ENCODE assay signal across 10 mouse cellular contexts in the genomic region with DNA sequence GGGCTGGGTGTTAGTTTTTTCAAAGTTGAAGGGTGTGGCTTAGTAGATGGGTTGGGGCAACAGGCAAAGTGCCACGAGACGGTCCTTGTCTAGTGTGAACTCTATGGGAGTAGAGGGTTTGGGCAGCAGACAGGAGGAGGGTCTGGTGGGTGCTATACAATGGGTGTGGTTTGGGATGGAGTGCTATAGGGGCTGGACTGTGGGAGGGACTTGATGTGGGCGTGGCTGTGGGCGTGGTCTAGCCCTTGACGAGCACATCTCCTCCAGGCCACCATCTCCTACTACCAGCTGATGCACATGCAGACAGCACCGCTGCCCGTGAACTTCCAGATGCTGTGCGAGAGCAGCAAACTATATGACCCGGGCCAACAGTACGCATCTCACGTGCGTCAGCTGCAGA. TPM values are rescaled to one million over a fixed set of nuclear protein-coding genes. Genes with fewer than 3 reads are reported as not detected.
DNase-seq lines count a peak whose midpoint lies in the region; ATAC-seq and TF ChIP-seq lines count a peak whose summit lies in the region.
"Had no signal": no experiment of that assay in that cellular context is flagged by ENCODE, and none has a peak within 500 bp of the region (broad histone marks: within the 10 kb centered on the region; RNA-seq: fewer than 3 reads in every experiment).

No protein-coding gene starts in this region.

- H3K27me3 ChIP-seq in midbrain, embryonic 11.5 days (ENCODE audit: control insufficient read depth, insufficient read depth, low read length): no peaks in the 10 kb centered on the region
- peaks cover 3% of the 10 kb centered on the region; the same call in 1 of the 2 replicates for H3K27me3 ChIP-seq in midbrain, embryonic 10.5 days (ENCODE audit: low read depth, poor library complexity, severe bottlenecking)
- H3K27me3 ChIP-seq in liver, embryonic 13.5 days: no peaks in the 10 kb centered on the region
- H3K27me3 ChIP-seq in thymus, adult 2 months (ENCODE audit: control insufficient read depth, insufficient read depth, low read length): no peaks in the 10 kb centered on the region
- H3K27me3 ChIP-seq: embryonic facial prominence, embryonic 13.5 days had no signal

- no peaks in the 10 kb centered on the region for H3K36me3 ChIP-seq in midbrain, embryonic 11.5 days (ENCODE audit: control insufficient read depth, insufficient read depth, low read length)
- H3K36me3 ChIP-seq in midbrain, embryonic 10.5 days: peaks cover 9% of the 10 kb centered on the region
- H3K36me3 ChIP-seq in liver, embryonic 13.5 days: peaks cover 72% of the 10 kb centered on the region
- peaks cover 90% of the 10 kb centered on the region for H3K36me3 ChIP-seq in thymus, adult 2 months (ENCODE audit: control insufficient read depth, insufficient read depth, low read length)
- H3K36me3 ChIP-seq: embryonic facial prominence, embryonic 13.5 days; neural tube, embryonic 12.5 days had no signal

- 64% methylated on average over 12 of the region's 12 CpGs for WGBS in midbrain, embryonic 11.5 days
- WGBS in midbrain, embryonic 10.5 days: 64% methylated on average over 12 of the region's 12 CpGs
- WGBS in liver, embryonic 13.5 days (ENCODE audit: insufficient replicate concordance): 62% methylated on average over 12 of the region's 12 CpGs
- 84% methylated on average over 12 of the region's 12 CpGs for WGBS in thymus, adult 2 months

- no peak overlapping the region for H3K4me3 ChIP-seq in midbrain, embryonic 11.5 days (ENCODE audit: low read depth, low read length)
- H3K4me3 ChIP-seq in midbrain, embryonic 10.5 days: no peak overlapping the region
- no peak overlapping the region for H3K4me3 ChIP-seq in liver, embryonic 13.5 days (replicated peaks)
- H3K4me3 ChIP-seq in thymus, adult 2 months (ENCODE audit: control insufficient read depth, insufficient read depth, low read length): no peak overlapping the region
- H3K4me3 ChIP-seq: embryonic facial prominence, embryonic 13.5 days; neural tube, embryonic 12.5 days had no signal

- no peak overlapping the region for H3K9ac ChIP-seq in midbrain, embryonic 11.5 days (ENCODE audit: low read length)
- H3K9ac ChIP-seq in liver, embryonic 13.5 days: no peak overlapping the region
- H3K9ac ChIP-seq: embryonic facial prominence, embryonic 13.5 days; neural tube, embryonic 12.5 days had no signal

- H3K4me2 ChIP-seq in midbrain, embryonic 11.5 days: no peak overlapping the region
- H3K4me2 ChIP-seq in liver, embryonic 13.5 days: no peak overlapping the region
- H3K4me2 ChIP-seq: embryonic facial prominence, embryonic 13.5 days; neural tube, embryonic 12.5 days had no signal

- no peaks in the 10 kb centered on the region for H3K9me3 ChIP-seq in midbrain, embryonic 11.5 days (ENCODE audit: control insufficient read depth, low read length)
- no peaks in the 10 kb centered on the region for H3K9me3 ChIP-seq in midbrain, embryonic 10.5 days (replicated peaks)
- H3K9me3 ChIP-seq in liver, embryonic 13.5 days (replicated peaks): no peaks in the 10 kb centered on the region
- H3K9me3 ChIP-seq: embryonic facial prominence, embryonic 13.5 days; neural tube, embryonic 12.5 days had no signal

- no peaks in the 10 kb centered on the region for H3K4me1 ChIP-seq in midbrain, embryonic 11.5 days (ENCODE audit: control insufficient read depth, insufficient read depth, low read length)
- peaks cover 12% of the 10 kb centered on the region; the same call in 1 of the 2 replicates for H3K4me1 ChIP-seq in midbrain, embryonic 10.5 days
- peaks cover 49% of the 10 kb centered on the region for H3K4me1 ChIP-seq in liver, embryonic 13.5 days (replicated peaks)
- H3K4me1 ChIP-seq in thymus, adult 2 months (replicated peaks; ENCODE audit: control insufficient read depth, insufficient read depth, low read length): peaks cover 49% of the 10 kb centered on the region
- H3K4me1 ChIP-seq: embryonic facial prominence, embryonic 13.5 days; neural tube, embryonic 12.5 days had no signal

- ATAC-seq in midbrain, embryonic 11.5 days (ENCODE audit: low FRiP score): peak; percentile 65
- ATAC-seq in liver, embryonic 13.5 days (ENCODE audit: low read depth): peak; percentile 22; the same call in 1 of the 2 replicates

- TF ChIP-seq CTCF in thymus, adult 2 months (IDR thresholded peaks at IDR 0.05; ENCODE audit: borderline replicate concordance, control insufficient read depth, extremely low read depth, insufficient read depth, low read length, poor library complexity): no peak

- peak; percentile 42 for DNase-seq in embryo, embryonic 10.5 days (ENCODE audit: low spot score)
- no peak for DNase-seq in embryo, embryonic 9.5 days (ENCODE audit: extremely low spot score)
- DNase-seq in midbrain, embryonic 11.5 days (ENCODE audit: low spot score, missing footprints): no peak
- DNase-seq in midbrain, embryonic 10.5 days (ENCODE audit: low spot score): no peak
- peak; percentile 44 for DNase-seq in liver, embryonic 13.5 days
- peak; percentile 47 for DNase-seq in thymus, adult 2 months
- DNase-seq in urinary bladder, postnatal 25 days (ENCODE audit: low spot score): no peak
- no peak for DNase-seq in right cerebral cortex, adult 18-20 months

- TF ChIP-seq POLR2A in thymus, adult 2 months (IDR thresholded peaks at IDR 0.05; ENCODE audit: control insufficient read depth, extremely low read depth, insufficient read depth, low read length, poor library complexity): no peak

- H3K27ac ChIP-seq in midbrain, embryonic 11.5 days (ENCODE audit: low read depth, low read length): no peak overlapping the region
- no peak overlapping the region for H3K27ac ChIP-seq in midbrain, embryonic 10.5 days (replicated peaks)
- H3K27ac ChIP-seq in liver, embryonic 13.5 days: 0 out of 2 replicates have a peak overlapping the region, but pooled peaks have one; percentile 59
- no peak overlapping the region for H3K27ac ChIP-seq in thymus, adult 2 months (ENCODE audit: control insufficient read depth, insufficient read depth, low read length)
- H3K27ac ChIP-seq: embryonic facial prominence, embryonic 13.5 days; neural tube, embryonic 12.5 days had no signal

RNA-seq across cellular contexts. Expression of gene Arhgap45, which starts 9.4 kb away (rescaled TPM):
- 3.6 and 3.8 TPM in 2 replicates for polyA plus RNA-seq in midbrain, embryonic 11.5 days (2014; fragmentation: Nextera tagmentation; extraction: Ambion mirVana)
- polyA plus RNA-seq in midbrain, embryonic 10.5 days (2016; fragmentation: Nextera tagmentation; extraction: Ambion mirVana): 7.9 and 8.0 TPM in 2 replicates
- 14.3 and 14.9 TPM in 2 replicates for polyA plus RNA-seq in liver, embryonic 13.5 days (2015; fragmentation: Nextera tagmentation; extraction: Ambion mirVana)
- polyA plus RNA-seq in thymus, adult 2 months (2012; rRNA removed): 1,362 and 1,504 TPM in 2 replicates

RNA-seq across cellular contexts. Expression of gene Polr2e, which starts 13.7 kb away (rescaled TPM):
- 200 and 225 TPM in 2 replicates for polyA plus RNA-seq in midbrain, embryonic 11.5 days (2014; fragmentation: Nextera tagmentation; extraction: Ambion mirVana)
- polyA plus RNA-seq in midbrain, embryonic 10.5 days (2016; fragmentation: Nextera tagmentation; extraction: Ambion mirVana): 233 and 276 TPM in 2 replicates
- 120 and 122 TPM in 2 replicates for polyA plus RNA-seq in liver, embryonic 13.5 days (2015; fragmentation: Nextera tagmentation; extraction: Ambion mirVana)
- polyA plus RNA-seq in thymus, adult 2 months (2012; rRNA removed): 211 and 226 TPM in 2 replicates

RNA-seq across cellular contexts. Expression of gene Gpx4, which starts 21.1 kb away (rescaled TPM):
- 581 and 594 TPM in 2 replicates for polyA plus RNA-seq in midbrain, embryonic 11.5 days (2014; fragmentation: Nextera tagmentation; extraction: Ambion mirVana)
- 702 and 747 TPM in 2 replicates for polyA plus RNA-seq in midbrain, embryonic 10.5 days (2016; fragmentation: Nextera tagmentation; extraction: Ambion mirVana)
- polyA plus RNA-seq in liver, embryonic 13.5 days (2015; fragmentation: Nextera tagmentation; extraction: Ambion mirVana): 677 TPM in 2 replicates
- polyA plus RNA-seq in thymus, adult 2 months (2012; rRNA removed): 517 and 598 TPM in 2 replicates

RNA-seq across cellular contexts. Expression of gene Abca7, which starts 29.6 kb away (rescaled TPM):
- 2.8 and 2.9 TPM in 2 replicates for polyA plus RNA-seq in midbrain, embryonic 11.5 days (2014; fragmentation: Nextera tagmentation; extraction: Ambion mirVana)
- 3.2 and 4.8 TPM in 2 replicates for polyA plus RNA-seq in midbrain, embryonic 10.5 days (2016; fragmentation: Nextera tagmentation; extraction: Ambion mirVana)
- polyA plus RNA-seq in liver, embryonic 13.5 days (2015; fragmentation: Nextera tagmentation; extraction: Ambion mirVana): 6.3 and 7.4 TPM in 2 replicates
- polyA plus RNA-seq in thymus, adult 2 months (2012; rRNA removed): 79.5 and 83.5 TPM in 2 replicates

RNA-seq across cellular contexts. Expression of gene Cnn2, which starts 37.5 kb away (rescaled TPM):
- 158 and 160 TPM in 2 replicates for polyA plus RNA-seq in midbrain, embryonic 11.5 days (2014; fragmentation: Nextera tagmentation; extraction: Ambion mirVana)
- polyA plus RNA-seq in midbrain, embryonic 10.5 days (2016; fragmentation: Nextera tagmentation; extraction: Ambion mirVana): 198 and 199 TPM in 2 replicates
- 45.8 and 49.6 TPM in 2 replicates for polyA plus RNA-seq in liver, embryonic 13.5 days (2015; fragmentation: Nextera tagmentation; extraction: Ambion mirVana)
- 239 and 245 TPM in 2 replicates for polyA plus RNA-seq in thymus, adult 2 months (2012; rRNA removed)

Comparison
In these comparisons a context has a peak if more than half of its experiments do, and no peak if none do; other contexts are left out.
1. DNase-seq: peak in embryo, embryonic 10.5 days (single experiment), liver, embryonic 13.5 days (single experiment) and thymus, adult 2 months (single experiment); none in embryo, embryonic 9.5 days (single experiment), midbrain, embryonic 11.5 days (single experiment), midbrain, embryonic 10.5 days (single experiment), urinary bladder, postnatal 25 days (single experiment) and right cerebral cortex, adult 18-20 months (single experiment).
2. RNA of gene Arhgap45, which starts 9.4 kb away (polyA plus RNA-seq): 1,362 to 1,504 TPM in thymus, adult 2 months; 14.3 to 14.9 TPM in liver, embryonic 13.5 days, 7.9 to 8.0 TPM in midbrain, embryonic 10.5 days and 3.6 to 3.8 TPM in midbrain, embryonic 11.5 days; every median in the first group is over 10 times any median in the second.